Mouse (Mus musculus): ENCODE measurements at regions not wholly inside any gene's neighbourhood (a gene's known extent, or its start where the extent isn't known, plus 50 kb on each side); places are given as distances from the start of the nearest gene placed in this dataset.

- ATAC-seq (ENCODE audit: low FRiP score, low TSS enrichment), result no peak
- Histone ChIP-seq H3K27ac (replicated peaks) (no peak overlapping the region), H3K27me3 (ENCODE audit: control insufficient read depth, insufficient read depth, low read length) (no peaks in the 10 kb centered on the region), H3K9ac (ENCODE audit: low read length) (no peak overlapping the region), H3K4me2 (replicated peaks; ENCODE audit: low read depth) (no peak overlapping the region), H3K4me1 (replicated peaks; ENCODE audit: control insufficient read depth, insufficient read depth) (no peaks in the 10 kb centered on the region), H3K36me3 (ENCODE audit: control insufficient read depth, insufficient read depth, low read length) (no peaks in the 10 kb centered on the region), H3K4me3 (ENCODE audit: low read depth, low read length) (no peak overlapping the region), H3K9me3 (ENCODE audit: control insufficient read depth, low read length) (no peaks in the 10 kb centered on the region)
- DNase-seq (ENCODE audit: low spot score), result no peak
- TF ChIP-seq EP300 (optimal IDR thresholded peaks at IDR 0.05) (no peak), CTCF (IDR thresholded peaks at IDR 0.05; ENCODE audit: low read depth) (no peak)
- 72% methylated on average over 5 of the region's 5 CpGs for WGBS
Observed at GRCm38 (mm10) chr1:75677695-75678094, 131.6 kb downstream of the Slc4a3 start.

- Histone ChIP-seq H3K9ac (ENCODE audit: low read length) (no peak overlapping the region), H3K27me3 (ENCODE audit: control insufficient read depth, insufficient read depth, low read length) (no peaks in the 10 kb centered on the region), H3K4me1 (replicated peaks; ENCODE audit: control insufficient read depth, insufficient read depth) (no peaks in the 10 kb centered on the region), H3K27ac (replicated peaks) (no peak overlapping the region), H3K9me3 (ENCODE audit: control insufficient read depth, low read length) (no peaks in the 10 kb centered on the region), H3K36me3 (ENCODE audit: control insufficient read depth, insufficient read depth, low read length) (no peaks in the 10 kb centered on the region), H3K4me2 (replicated peaks; ENCODE audit: low read depth) (no peak overlapping the region), H3K4me3 (ENCODE audit: low read depth, low read length) (no peak overlapping the region)
- ATAC-seq (ENCODE audit: low FRiP score, low TSS enrichment) (no peak), DNase-seq (ENCODE audit: low spot score) (no peak)
- TF ChIP-seq EP300 (optimal IDR thresholded peaks at IDR 0.05) (no peak), CTCF (IDR thresholded peaks at IDR 0.05; ENCODE audit: low read depth) (no peak)
- WGBS, result 67% methylated on average over 4 of the region's 4 CpGs
Observed at GRCm38 (mm10) chr1:75678279-75678678, 132.2 kb downstream of the Slc4a3 start.

GRCm38 (mm10) chr1:75680366-75680765, 134.3 kb downstream of the Slc4a3 start:
- Histone ChIP-seq H3K4me1 (replicated peaks; ENCODE audit: control insufficient read depth, insufficient read depth) (no peaks in the 10 kb centered on the region), H3K27me3 (ENCODE audit: control insufficient read depth, insufficient read depth, low read length) (no peaks in the 10 kb centered on the region), H3K9ac (ENCODE audit: low read length) (no peak overlapping the region), H3K36me3 (ENCODE audit: control insufficient read depth, insufficient read depth, low read length) (no peaks in the 10 kb centered on the region), H3K4me3 (ENCODE audit: low read depth, low read length) (no peak overlapping the region), H3K27ac (replicated peaks) (no peak overlapping the region), H3K9me3 (ENCODE audit: control insufficient read depth, low read length) (no peaks in the 10 kb centered on the region), H3K4me2 (replicated peaks; ENCODE audit: low read depth) (no peak overlapping the region)
- 25% methylated on average over 10 of the region's 10 CpGs for WGBS
- no peak for DNase-seq (ENCODE audit: low spot score)
- no peak for ATAC-seq (ENCODE audit: low FRiP score, low TSS enrichment)
- TF ChIP-seq CTCF (IDR thresholded peaks at IDR 0.05; ENCODE audit: low read depth), result no peak
- no peak for TF ChIP-seq EP300 (optimal IDR thresholded peaks at IDR 0.05)

- no peaks in the 10 kb centered on the region for H3K27me3 ChIP-seq (ENCODE audit: control insufficient read depth, insufficient read depth, low read length)
- WGBS, result 96% methylated on average over 5 of the region's 5 CpGs
- no peak overlapping the region for H3K4me2 ChIP-seq (replicated peaks; ENCODE audit: low read depth)
- DNase-seq (ENCODE audit: low spot score) (no peak), ATAC-seq (ENCODE audit: low FRiP score, low TSS enrichment) (no peak)
- H3K9me3 ChIP-seq (ENCODE audit: control insufficient read depth, low read length), result no peaks in the 10 kb centered on the region
- no peak overlapping the region for H3K4me3 ChIP-seq (ENCODE audit: low read depth, low read length)
- H3K9ac ChIP-seq (ENCODE audit: low read length), result no peak overlapping the region
- no peaks in the 10 kb centered on the region for H3K36me3 ChIP-seq (ENCODE audit: control insufficient read depth, insufficient read depth, low read length)
- TF ChIP-seq EP300 (optimal IDR thresholded peaks at IDR 0.05), result no peak
- TF ChIP-seq CTCF (IDR thresholded peaks at IDR 0.05; ENCODE audit: low read depth), result peak; percentile 31; the same call in 1 of the 2 replicates
- no peaks in the 10 kb centered on the region for H3K4me1 ChIP-seq (replicated peaks; ENCODE audit: control insufficient read depth, insufficient read depth)
- H3K27ac ChIP-seq (replicated peaks), result no peak overlapping the region
Observed at GRCm38 (mm10) chr1:75681913-75682312, 135.8 kb downstream of the Slc4a3 start.

GRCm38 (mm10) chr1:75692781-75693180, 146.7 kb downstream of the Slc4a3 start:
- Histone ChIP-seq H3K27me3 (ENCODE audit: control insufficient read depth, insufficient read depth, low read length) (no peaks in the 10 kb centered on the region), H3K4me1 (replicated peaks; ENCODE audit: control insufficient read depth, insufficient read depth) (no peaks in the 10 kb centered on the region), H3K4me2 (replicated peaks; ENCODE audit: low read depth) (no peak overlapping the region), H3K4me3 (ENCODE audit: low read depth, low read length) (no peak overlapping the region), H3K36me3 (ENCODE audit: control insufficient read depth, insufficient read depth, low read length) (no peaks in the 10 kb centered on the region), H3K9me3 (ENCODE audit: control insufficient read depth, low read length) (no peaks in the 10 kb centered on the region), H3K27ac (replicated peaks) (no peak overlapping the region), H3K9ac (ENCODE audit: low read length) (no peak overlapping the region)
- DNase-seq (ENCODE audit: low spot score), result peak; percentile 24
- TF ChIP-seq CTCF (IDR thresholded peaks at IDR 0.05; ENCODE audit: low read depth) (no peak), EP300 (optimal IDR thresholded peaks at IDR 0.05) (no peak)
- WGBS, result 54% methylated on average over 1 of the region's 1 CpGs
- ATAC-seq (ENCODE audit: low FRiP score, low TSS enrichment), result peak; percentile 38; the same call in 1 of the 2 replicates

GRCm38 (mm10) chr1:75693231-75693914, 147.3 kb downstream of the Slc4a3 start:
- Histone ChIP-seq H3K27me3 (ENCODE audit: control insufficient read depth, insufficient read depth, low read length) (no peaks in the 10 kb centered on the region), H3K4me1 (replicated peaks; ENCODE audit: control insufficient read depth, insufficient read depth) (no peaks in the 10 kb centered on the region), H3K9me3 (ENCODE audit: control insufficient read depth, low read length) (no peaks in the 10 kb centered on the region), H3K27ac (replicated peaks) (no peak overlapping the region), H3K9ac (ENCODE audit: low read length) (no peak overlapping the region), H3K36me3 (ENCODE audit: control insufficient read depth, insufficient read depth, low read length) (no peaks in the 10 kb centered on the region), H3K4me3 (ENCODE audit: low read depth, low read length) (no peak overlapping the region), H3K4me2 (replicated peaks; ENCODE audit: low read depth) (no peak overlapping the region)
- peak; percentile 44 for TF ChIP-seq CTCF (IDR thresholded peaks at IDR 0.05; ENCODE audit: low read depth)
- no peak for TF ChIP-seq EP300 (optimal IDR thresholded peaks at IDR 0.05)
- WGBS, result 20% methylated on average over 12 of the region's 12 CpGs
- DNase-seq (ENCODE audit: low spot score) (peak; percentile 73), ATAC-seq (ENCODE audit: low FRiP score, low TSS enrichment) (peak; percentile 91)

All from stomach, postnatal 0 days (tissue).